Mouse (Mus musculus): ENCODE results near the gene Hoxa3.

The Hoxa3 gene

GRCm38 (mm10) chr6:52183311-52184080, 29.6 kb downstream of the Hoxa3 start:
- DNase-seq (ENCODE audit: low spot score in 2 of 2), result no peak

DNA sequence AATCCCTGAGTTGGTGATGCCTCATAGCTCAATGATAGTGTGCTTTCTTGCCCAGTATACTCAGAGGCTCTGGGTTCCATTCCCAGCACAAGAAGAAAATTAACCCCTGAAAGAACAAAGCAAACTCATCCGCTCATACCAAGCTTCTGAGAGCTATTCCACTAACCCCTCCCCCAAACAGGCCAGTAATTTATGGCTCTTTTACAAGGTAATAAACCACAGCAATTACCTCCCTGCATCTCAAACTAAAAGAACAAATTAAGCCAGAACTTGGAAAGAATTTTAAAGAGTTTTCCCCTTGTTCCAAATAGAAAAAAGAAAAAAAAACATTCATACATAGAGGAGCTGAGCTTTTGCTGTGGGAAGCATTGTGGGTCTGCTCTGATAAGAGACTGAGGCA, 30.3 kb downstream of the Hoxa3 start:
- DNase-seq (ENCODE audit: low spot score in 2 of 2), result no peak

DNA sequence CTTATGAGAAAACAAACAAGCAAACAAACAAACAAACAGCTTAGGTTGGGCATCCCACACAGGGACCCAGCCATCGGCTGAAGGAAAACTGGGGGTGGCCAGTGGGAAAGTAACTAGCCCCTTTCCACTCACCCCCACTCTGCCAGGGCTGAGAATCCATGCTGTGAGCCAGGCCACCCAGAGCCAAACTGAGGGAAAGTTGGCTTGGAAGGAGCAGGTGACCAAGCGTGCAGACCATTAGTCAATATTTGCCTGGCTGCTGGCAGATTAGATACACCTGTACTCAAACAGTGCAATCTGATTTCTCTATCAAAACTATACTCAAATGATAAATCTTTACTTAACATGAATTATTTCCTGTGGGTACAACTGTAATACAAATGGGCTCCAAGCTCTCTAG, 31.1 kb downstream of the Hoxa3 start:
- DNase-seq (ENCODE audit: low spot score in 2 of 2), result no peak

DNA sequence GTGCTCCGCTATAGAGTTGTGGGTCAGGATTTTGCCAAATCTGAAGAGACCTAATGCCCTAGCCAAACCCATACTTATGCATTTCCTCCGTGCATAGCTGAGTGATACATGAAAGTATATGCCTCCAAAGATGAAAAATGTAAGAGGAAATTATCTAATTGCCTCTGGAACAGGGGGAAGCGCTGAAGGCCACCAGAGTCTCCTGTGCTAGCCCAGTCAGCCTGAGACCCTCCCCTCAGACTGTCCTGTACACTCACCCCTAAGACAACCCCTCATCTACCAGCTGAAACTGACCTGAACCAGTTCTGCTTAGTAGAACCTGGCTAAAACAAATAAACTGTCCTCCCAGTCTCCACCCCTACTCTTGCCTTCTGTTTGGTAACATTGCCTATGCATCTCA, 32.4 kb downstream of the Hoxa3 start:
- no peak for DNase-seq (ENCODE audit: low spot score in 2 of 2)

DNA sequence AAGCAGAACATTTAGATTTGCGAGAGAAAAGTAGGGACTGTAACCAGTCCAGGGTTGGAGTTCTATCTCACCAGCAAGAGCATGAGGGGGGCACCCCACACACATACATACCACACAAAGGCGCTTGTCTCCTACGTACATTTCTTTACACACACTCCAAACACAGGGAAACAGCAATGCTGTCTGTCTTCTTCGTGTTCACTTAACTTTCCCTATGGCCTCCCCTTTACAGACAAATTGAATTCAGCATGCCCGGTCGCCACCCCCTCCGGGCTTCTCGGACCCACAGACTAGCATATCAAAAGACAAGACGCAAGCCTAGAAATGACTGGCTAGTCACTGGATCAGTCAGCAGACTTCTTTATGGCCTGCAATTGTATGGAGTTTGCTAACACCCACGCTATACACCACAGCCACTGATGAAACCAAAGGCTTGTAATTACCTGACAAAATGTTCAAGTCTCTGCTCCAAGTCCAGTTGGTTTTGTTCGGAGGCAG, 32.9 kb downstream of the Hoxa3 start:
- DNase-seq (ENCODE audit: low spot score in 2 of 2), result no peak

GRCm38 (mm10) chr6:52179690-52180089, 33.4 kb downstream of the Hoxa3 start:
- DNase-seq (ENCODE audit: low spot score in 2 of 2), result no peak

DNA sequence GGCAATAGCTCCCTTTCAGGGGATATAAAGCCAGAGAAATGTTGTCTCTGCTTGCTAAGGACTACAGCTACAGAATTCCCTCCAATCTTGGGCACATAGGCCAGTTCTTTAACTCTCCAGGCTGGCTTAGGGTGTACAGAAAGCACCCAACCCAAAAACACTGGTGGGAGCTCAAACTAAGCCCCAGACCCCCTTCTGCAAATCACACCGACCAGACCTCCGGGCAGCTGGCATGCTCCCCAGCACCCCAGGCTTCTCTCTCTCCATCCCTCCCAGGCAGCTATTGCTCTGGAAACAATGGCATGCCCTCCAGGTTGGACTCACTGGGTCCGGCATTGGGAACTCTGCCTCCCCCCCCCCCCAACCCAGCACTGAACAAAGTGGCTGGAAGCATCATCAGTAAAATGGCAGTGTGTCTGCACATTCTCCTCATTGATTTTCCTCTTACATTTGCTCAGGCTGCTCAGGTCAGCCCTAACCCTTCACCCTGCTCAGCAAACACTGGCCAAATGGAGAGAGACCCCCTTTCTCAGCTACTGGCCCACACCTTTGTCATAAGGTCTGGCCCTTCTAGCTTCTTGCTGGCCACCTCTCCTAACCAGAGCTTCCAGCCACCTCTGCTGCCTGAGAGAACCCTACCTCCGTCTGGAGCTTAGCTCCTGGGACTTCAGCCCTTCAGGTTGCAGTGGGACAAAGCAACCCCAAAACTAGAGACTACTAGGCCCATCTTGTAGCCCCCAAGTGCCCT, 34.0 kb downstream of the Hoxa3 start:
- DNase-seq (ENCODE audit: low spot score in 2 of 2), result no peak

DNA sequence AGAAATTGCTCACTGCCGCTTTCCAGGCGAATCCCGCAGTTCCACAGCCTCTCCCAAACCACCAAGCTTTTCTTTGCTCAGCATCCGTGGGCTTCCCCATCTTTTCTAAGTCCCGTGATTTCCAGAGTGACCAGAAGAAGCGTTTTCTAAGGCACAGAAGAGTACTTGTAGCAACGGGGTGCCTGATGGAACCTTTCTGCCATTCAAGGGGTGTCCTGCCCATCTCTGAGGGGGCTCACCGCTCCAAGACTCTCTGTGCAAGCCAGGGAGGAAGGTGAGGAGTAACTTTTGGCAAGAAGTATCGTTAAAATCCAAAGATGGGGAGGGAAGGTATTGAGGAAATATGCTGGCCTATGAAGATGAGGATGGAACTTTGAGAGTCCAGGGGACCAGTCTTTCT, 35.3 kb downstream of the Hoxa3 start:
- no peak for DNase-seq (ENCODE audit: low spot score in 2 of 2)

- DNase-seq (ENCODE audit: low spot score in 2 of 2), result no peak
Measured at GRCm38 (mm10) chr6:52177061-52177735, 35.9 kb downstream of the Hoxa3 start, which contains the start of gene 5730596B20Rik. 5730596B20Rik (plus strand) TSS chr6:52177498.

DNA sequence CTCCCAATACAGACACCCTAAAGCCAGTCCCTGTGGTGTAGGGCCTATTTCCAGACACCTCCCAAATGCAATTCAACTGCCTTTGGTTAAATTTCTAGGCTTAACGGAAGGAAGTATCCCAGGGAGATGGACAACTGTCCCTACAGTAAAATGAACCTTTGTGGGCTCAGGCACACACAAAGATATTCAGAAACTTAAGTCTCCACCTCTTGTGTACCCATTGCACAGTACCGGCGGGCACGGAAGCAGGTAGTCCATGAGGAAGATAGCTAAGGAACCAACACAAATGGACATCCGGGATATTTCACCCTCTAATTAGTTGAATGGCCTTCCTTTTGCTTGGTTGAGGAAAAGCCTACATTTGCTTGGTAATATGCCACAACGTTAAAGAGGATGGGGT, 36.7 kb downstream of the Hoxa3 start:
- no peak for DNase-seq (ENCODE audit: low spot score in 2 of 2)

DNA sequence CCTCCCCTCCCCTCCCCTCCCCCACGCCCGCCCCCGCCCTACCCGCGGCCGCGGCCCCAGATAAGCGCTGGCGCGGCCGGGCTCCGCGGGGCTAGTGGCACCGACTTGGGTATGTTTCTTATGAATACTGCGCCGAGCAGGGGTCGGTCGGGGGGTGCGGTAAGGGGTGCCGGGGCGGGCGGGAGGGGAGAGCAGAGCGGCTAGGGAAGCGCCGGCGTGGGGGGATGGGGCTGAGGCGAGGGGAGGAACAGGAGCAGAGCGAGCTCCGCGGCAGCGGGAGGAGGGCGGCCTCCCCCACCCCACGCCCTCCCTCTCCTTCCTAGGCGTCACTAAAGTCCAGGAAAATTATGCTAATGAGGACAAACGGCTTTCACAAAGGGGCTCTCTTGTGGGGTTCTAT, 37.3 kb downstream of the Hoxa3 start:
- no peak for DNase-seq (ENCODE audit: low spot score in 2 of 2)

DNA sequence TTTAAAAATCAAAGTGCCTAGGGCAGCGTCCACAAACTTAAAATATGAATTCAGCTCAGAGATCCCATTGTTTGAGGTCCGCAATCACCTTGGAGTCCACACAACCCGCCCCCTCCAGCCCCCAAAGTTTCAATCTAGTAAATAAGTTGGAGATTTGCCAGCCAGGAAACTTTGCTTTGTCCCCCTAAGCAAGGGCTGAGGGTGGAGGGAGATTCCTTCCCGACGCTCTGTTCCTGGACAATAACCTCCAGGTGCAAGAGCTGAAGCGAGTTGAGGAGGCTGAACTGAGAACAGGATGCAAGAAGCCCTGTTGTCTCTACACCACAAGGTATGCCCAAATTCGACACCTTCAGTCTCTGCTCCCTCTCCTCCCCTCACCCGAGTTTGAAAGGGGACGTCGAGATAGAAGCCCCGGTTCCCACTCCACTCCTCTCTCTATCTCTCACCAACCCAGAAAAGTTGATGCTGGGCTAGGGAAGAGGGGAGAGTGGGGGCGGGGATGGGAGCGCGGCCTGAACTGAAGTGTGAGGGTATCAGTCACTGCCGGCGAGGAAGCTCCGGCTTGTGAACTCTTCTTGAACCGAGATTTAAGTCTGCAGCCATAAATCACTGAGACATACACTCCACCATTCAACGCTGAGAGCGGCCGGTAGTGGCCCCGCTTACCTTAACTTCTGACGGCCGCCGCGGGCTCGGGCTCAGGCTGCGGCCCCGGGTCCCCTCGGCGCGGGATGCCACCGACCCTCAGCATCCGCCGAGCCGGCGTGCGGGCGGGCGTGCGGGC, 38.0 kb downstream of the Hoxa3 start:
- DNase-seq (ENCODE audit: low spot score in 2 of 2), result no peak

DNA sequence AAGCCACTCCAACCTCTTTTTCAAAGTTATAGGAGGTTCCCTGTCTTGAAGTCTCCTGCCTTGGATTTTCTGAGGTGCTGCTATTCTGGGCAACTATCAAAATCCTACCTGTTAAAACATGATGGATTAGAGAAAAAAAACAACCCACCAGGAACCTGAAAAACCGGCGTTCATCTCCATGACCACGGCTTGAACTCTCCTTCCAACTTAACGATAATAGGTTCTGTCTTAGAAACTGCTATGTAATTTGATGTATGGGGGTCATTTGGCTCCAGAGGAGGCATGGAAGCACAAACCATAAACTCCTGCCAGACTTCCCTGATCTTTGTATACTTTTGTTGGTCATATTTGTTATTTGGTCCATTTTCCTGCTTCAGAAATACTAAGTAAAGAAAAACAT, 39.5 kb downstream of the Hoxa3 start:
- DNase-seq (ENCODE audit: low spot score in 2 of 2), result no peak

- DNase-seq (ENCODE audit: low spot score in 2 of 2), result no peak
Measured at GRCm38 (mm10) chr6:52172501-52172900, 40.6 kb downstream of the Hoxa3 start.

- DNase-seq (ENCODE audit: low spot score in 2 of 2), result no peak
Measured at GRCm38 (mm10) chr6:52171938-52172337, 41.2 kb downstream of the Hoxa3 start.

GRCm38 (mm10) chr6:52171331-52171730, 41.8 kb downstream of the Hoxa3 start:
- DNase-seq (ENCODE audit: low spot score in 2 of 2), result no peak

DNA sequence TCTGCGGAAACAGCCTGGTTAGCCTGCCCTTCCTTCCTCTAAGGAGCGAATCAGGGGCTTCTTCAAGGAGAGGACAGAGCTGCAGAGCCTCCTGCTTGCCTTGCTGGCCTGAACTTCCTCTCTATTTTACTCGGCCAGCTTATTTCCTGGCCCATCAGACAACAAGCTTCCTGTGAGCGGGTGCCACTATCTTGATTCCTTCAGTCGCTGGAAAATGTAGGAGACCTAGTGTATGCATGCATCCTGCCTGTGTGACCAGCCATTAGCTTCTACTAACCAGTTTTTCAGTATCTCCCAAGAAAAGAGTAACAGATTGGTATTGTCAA, 42.3 kb downstream of the Hoxa3 start:
- no peak for DNase-seq (ENCODE audit: low spot score in 2 of 2)

DNA sequence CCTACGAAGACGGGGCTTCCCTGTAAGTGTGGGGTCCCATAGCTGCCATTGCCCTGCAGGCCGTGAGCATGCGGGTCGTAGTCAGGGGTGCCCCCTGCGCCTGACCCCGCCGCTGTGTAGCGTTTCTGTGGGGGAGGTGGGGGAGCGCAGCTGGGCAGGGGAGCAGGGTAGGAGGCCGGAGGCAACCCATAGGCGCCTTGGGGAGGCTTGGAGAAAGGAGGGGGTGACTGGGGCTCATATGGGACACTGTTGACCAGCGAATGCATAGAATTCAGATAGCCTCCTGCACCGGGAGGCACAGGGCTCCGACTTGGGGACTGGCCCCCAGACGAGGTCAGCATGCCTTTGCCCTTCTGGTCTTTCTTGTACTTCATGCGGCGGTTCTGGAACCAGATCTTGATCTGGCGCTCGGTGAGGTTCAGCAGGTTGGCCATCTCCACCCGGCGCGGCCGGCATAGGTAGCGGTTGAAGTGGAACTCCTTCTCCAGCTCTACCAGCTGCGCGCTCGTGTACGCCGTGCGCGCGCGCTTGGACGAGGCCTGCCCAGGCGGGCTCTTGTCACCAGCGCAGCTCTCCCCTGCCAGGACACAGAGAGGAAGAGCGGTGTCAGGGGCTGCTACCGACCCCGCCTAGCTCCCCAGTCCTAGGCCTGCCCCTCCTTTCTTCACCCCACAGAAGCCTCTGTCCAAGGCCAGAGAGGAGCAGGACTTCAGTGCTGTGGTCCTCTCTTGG, 42.8 kb downstream of the Hoxa3 start:
- no peak for DNase-seq (ENCODE audit: low spot score in 2 of 2)

DNA sequence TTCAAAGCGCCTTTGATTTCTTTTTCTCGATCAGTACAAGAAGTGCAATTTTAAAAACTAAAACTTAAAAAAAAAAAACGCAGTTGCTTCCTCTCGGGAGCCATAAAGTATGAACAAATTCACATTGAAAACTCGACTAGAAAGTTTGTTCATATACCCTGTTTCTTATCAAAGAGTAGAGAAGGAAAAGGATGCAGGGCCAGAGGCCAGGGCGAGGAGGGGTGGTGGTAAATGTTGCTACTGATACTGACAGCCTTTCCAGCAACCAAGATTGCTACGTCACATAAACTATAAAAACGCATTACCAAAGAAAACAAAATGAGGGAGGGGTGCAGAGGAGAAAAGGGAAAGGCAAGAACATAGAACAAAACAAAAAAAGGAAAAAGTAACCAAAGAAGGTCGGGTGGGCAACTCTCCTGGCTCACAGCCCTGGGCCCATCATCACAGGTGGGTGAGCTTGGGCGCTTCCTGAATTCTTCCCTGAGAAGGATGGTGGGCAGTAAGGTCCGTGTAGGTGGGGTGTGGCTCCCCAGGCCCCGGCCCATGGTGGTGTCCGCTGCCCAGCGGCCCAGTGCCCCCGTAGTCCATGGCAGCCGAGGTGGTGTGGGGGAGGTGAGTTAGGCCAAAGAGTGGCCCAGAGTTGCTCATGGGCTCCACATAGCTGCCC, 43.5 kb downstream of the Hoxa3 start:
- DNase-seq (ENCODE audit: low spot score in 2 of 2), result no peak

- DNase-seq (ENCODE audit: low spot score in 2 of 2), result no peak
Measured at GRCm38 (mm10) chr6:52168191-52169055, 44.7 kb downstream of the Hoxa3 start.
